In the genomic region with DNA sequence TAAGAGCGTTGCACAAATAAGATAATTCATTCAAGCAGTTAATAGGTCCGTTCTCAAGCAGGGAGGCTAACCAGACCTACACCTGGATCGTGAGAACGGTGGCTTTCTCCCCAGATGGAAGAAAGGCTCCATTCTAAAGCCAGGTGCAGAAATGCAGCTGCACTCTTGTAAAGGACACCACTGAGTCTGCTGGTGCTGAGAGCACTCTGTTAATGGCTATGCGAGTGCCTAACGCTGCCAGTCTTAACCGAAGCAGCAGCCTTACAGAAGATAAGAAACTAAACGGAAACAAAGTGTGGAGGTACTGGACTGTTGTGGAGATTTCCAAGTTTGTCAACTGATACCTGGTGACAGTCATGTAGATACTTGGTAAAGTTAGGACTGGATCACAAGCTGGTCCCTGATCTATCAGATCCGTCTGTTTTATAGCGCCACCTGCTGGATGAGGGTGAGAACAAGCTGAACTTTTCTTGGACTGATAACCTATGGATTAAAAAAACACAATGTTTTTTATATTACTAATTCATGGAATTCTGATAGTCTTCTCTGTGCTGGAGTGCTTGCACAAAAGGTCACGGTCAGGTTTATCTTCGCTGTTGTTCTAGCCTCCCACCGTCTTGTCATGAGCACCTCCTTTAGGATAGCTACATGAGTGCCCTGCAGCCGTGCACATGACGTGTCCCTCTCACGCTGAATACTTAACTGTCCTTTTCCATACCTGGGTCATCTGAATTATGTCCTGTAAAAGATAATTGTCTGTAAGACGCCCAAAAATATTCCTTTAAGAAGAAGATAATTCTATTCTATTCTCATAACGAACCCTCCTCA, we compare ENCODE assay signal across 8 mouse cellular contexts. TPM values are rescaled to one million over a fixed set of nuclear protein-coding genes. Genes with fewer than 3 reads are reported as not detected.
DNase-seq lines count a peak whose midpoint lies in the region; ATAC-seq and TF ChIP-seq lines count a peak whose summit lies in the region.

No protein-coding gene starts in this region.

- TF ChIP-seq POLR2A in CH12.LX (IDR thresholded peaks at IDR 0.05; ENCODE audit: low read depth, low read length), result no peak

- TF ChIP-seq EP300 in CH12.LX (IDR thresholded peaks at IDR 0.05; ENCODE audit: low read length), result no peak; the same call in 1 of the 2 replicates

- H3K36me3 ChIP-seq in CH12.LX (replicated peaks in 1 of 2; ENCODE audit: control insufficient read depth in 1 of 2, insufficient read depth in 1 of 2, low read length in 1 of 2), result peaks cover 0 to 18% of the 10 kb centered on the region in 2 experiments
- H3K36me3 ChIP-seq in forebrain, embryonic 11.5 days (ENCODE audit: control insufficient read depth, insufficient read depth, low read length), result no peaks in the 10 kb centered on the region
- H3K36me3 ChIP-seq in lung, embryonic 16.5 days (ENCODE audit: control insufficient read depth, insufficient read depth, low read length), result no peaks in the 10 kb centered on the region

- H3K4me3 ChIP-seq in CH12.LX (replicated peaks in 1 of 3; ENCODE audit: low read depth in 2 of 3, low read length in 2 of 3, poor library complexity in 1 of 3), result no peak overlapping the region
- H3K4me3 ChIP-seq in forebrain, embryonic 11.5 days (ENCODE audit: low read depth, low read length), result no peak overlapping the region
- no peak overlapping the region for H3K4me3 ChIP-seq in lung, embryonic 16.5 days (ENCODE audit: low read length)

- no peaks in the 10 kb centered on the region for H3K9me3 ChIP-seq in CH12.LX (replicated peaks; ENCODE audit: low read length)
- H3K9me3 ChIP-seq in forebrain, embryonic 11.5 days (ENCODE audit: control insufficient read depth, low read length), result no peaks in the 10 kb centered on the region
- H3K9me3 ChIP-seq in lung, embryonic 16.5 days (ENCODE audit: control insufficient read depth, low read length), result no peaks in the 10 kb centered on the region

- ATAC-seq in forebrain, embryonic 11.5 days (replicated peaks; ENCODE audit: low FRiP score), result peak; percentile 59; the same call in 1 of the 2 replicates
- ATAC-seq in lung, embryonic 16.5 days (ENCODE audit: low read depth), result 0 out of 2 replicates have a peak, but pooled peaks have one; percentile 24

- no peak overlapping the region for H3K9ac ChIP-seq in CH12.LX (ENCODE audit: insufficient read depth, low read depth)
- no peak overlapping the region for H3K9ac ChIP-seq in forebrain, embryonic 11.5 days (ENCODE audit: low read length)
- H3K9ac ChIP-seq in lung, embryonic 16.5 days (ENCODE audit: low read length), result no peak overlapping the region

- H3K27me3 ChIP-seq in CH12.LX (replicated peaks), result no peaks in the 10 kb centered on the region
- no peaks in the 10 kb centered on the region for H3K27me3 ChIP-seq in forebrain, embryonic 11.5 days (ENCODE audit: control insufficient read depth, insufficient read depth, low read length)
- H3K27me3 ChIP-seq in lung, embryonic 16.5 days (ENCODE audit: control insufficient read depth, insufficient read depth, low read depth, low read length), result no peaks in the 10 kb centered on the region

- peak; percentile 80 for DNase-seq in CH12.LX (ENCODE audit: extremely low read depth)
- peak; percentile 81 for DNase-seq in brain, adult 2 months (ENCODE audit: low read depth, low spot score)
- peak; percentile 74 for DNase-seq in forebrain, embryonic 11.5 days (ENCODE audit: low spot score)
- DNase-seq in heart, postnatal 4 days, result peak; percentile 85
- peak; percentile 45 to 79 for DNase-seq in layer of hippocampus, adult 18-20 months (ENCODE audit: low spot score in 2 of 2)
- DNase-seq in retina, adult 2 months (ENCODE audit: low read depth, low spot score), result peak; percentile 50
- peak; percentile 43 to 56 for DNase-seq in thymus, postnatal 36 days

- peak; percentile 89 to 96 for TF ChIP-seq CTCF in CH12.LX (conservative IDR thresholded peaks at IDR 0.05 in 1 of 2, IDR thresholded peaks at IDR 0.05 in 1 of 2; ENCODE audit: low read depth in 2 of 2, low read length in 2 of 2)

- dilution Hi-C loops in CH12.LX (cut with MboI; ENCODE audit: extremely low pct_ligation_motif_present, extremely low pct_unique_long_range_greater_than_20kb, low sequenced_read_pairs), result no loop called here

- no peak overlapping the region for H3K4me2 ChIP-seq in CH12.LX (ENCODE audit: insufficient read depth, low read depth, poor library complexity, severe bottlenecking)
- H3K4me2 ChIP-seq in forebrain, embryonic 11.5 days (ENCODE audit: low read depth, low read length, severe bottlenecking), result no peak overlapping the region
- no peak overlapping the region for H3K4me2 ChIP-seq in lung, embryonic 16.5 days (ENCODE audit: low read depth, low read length)

- peaks cover 8 to 51% of the 10 kb centered on the region in 2 experiments for H3K4me1 ChIP-seq in CH12.LX (ENCODE audit: control insufficient read depth in 1 of 2, insufficient read depth in 2 of 2)
- no peaks in the 10 kb centered on the region for H3K4me1 ChIP-seq in forebrain, embryonic 11.5 days (replicated peaks; ENCODE audit: control insufficient read depth, insufficient read depth, low read length)
- H3K4me1 ChIP-seq in lung, embryonic 16.5 days (replicated peaks; ENCODE audit: control insufficient read depth, insufficient read depth, low read length), result peaks cover 17% of the 10 kb centered on the region

- TF ChIP-seq RAD21 in CH12.LX (IDR thresholded peaks at IDR 0.05; ENCODE audit: low read depth, low read length), result peak; percentile 98

- 55% methylated on average over 18 of the region's 18 CpGs for whole genome bisulfite sequencing in forebrain, embryonic 11.5 days
- 48% methylated on average over 18 of the region's 18 CpGs for WGBS in lung, embryonic 16.5 days

- H3K27ac ChIP-seq in CH12.LX (ENCODE audit: insufficient read depth, low read depth), result no peak overlapping the region
- H3K27ac ChIP-seq in forebrain, embryonic 11.5 days (ENCODE audit: low read depth, low read length), result no peak overlapping the region
- no peak overlapping the region for H3K27ac ChIP-seq in lung, embryonic 16.5 days (ENCODE audit: low read length)

- in situ Hi-C loops in CH12.LX (cut with MboI; ENCODE audit: low pct_ligation_motif_present, low pct_unique_long_range_greater_than_20kb, low sequenced_read_pairs), result loop anchor here (5.0 to 25.0 kb wide), 4 partner anchors 94 to 286 kb away; partner anchors contain the start of gene Tomm70a

- no peaks in the 10 kb centered on the region for H3K79me2 ChIP-seq in CH12.LX (replicated peaks; ENCODE audit: control insufficient read depth, extremely low read depth, insufficient read depth, poor library complexity, severe bottlenecking)

TF ChIP-seq in CH12.LX, 34 proteins besides CTCF, POLR2A, EP300 and RAD21:
- TF ChIP-seq ZNF384 (IDR thresholded peaks at IDR 0.05; ENCODE audit: low read depth, low read length) (peak; percentile 18; the same call in 1 of the 2 replicates), MYC (IDR thresholded peaks at IDR 0.05; ENCODE audit: low read depth, low read length) (0 out of 2 replicates have a peak, but pooled peaks have one; percentile 22), TBP (conservative IDR thresholded peaks at IDR 0.05; ENCODE audit: low read depth, low read length) (no peak), SMC3 (IDR thresholded peaks at IDR 0.05; ENCODE audit: low read depth, low read length) (peak; percentile 98), MAZ (IDR thresholded peaks at IDR 0.05; ENCODE audit: low read depth, low read length) (no peak), ZC3H11A (IDR thresholded peaks at IDR 0.05; ENCODE audit: low read depth, low read length) (peak; percentile 87), BHLHE40 (IDR thresholded peaks at IDR 0.05; ENCODE audit: low read depth, low read length) (0 out of 2 replicates have a peak, but pooled peaks have one; percentile 13), ETS1 (conservative IDR thresholded peaks at IDR 0.05; ENCODE audit: low read depth, low read length) (no peak), IRF4 (IDR thresholded peaks at IDR 0.05; ENCODE audit: low read depth, low read length) (peak; percentile 43; the same call in 1 of the 2 replicates)

RNA-seq across cellular contexts. Expression of gene Filip1l, which starts 45.7 kb away (rescaled TPM):
- total RNA-seq in CH12.LX (2012; rRNA removed), result 2.0 and 2.1 TPM in 2 replicates
- 5.7 and 6.8 TPM in 2 replicates for total RNA-seq in CH12.LX (2014; rRNA removed)
- 17.6 and 17.9 TPM in 2 replicates for polyA plus RNA-seq in CH12.LX (2012; ENCODE audit: insufficient read length, low read depth)
- 8.1 and 10.0 TPM in 2 replicates for polyA plus RNA-seq in forebrain, embryonic 11.5 days (2014; fragmentation: Nextera tagmentation; extraction: Ambion mirVana)
- 10 to 100 TPM; 61.2 to 63.6 TPM for total RNA-seq in heart, postnatal 4 days (2021)
- total RNA-seq in layer of hippocampus, adult 18-20 months (2021), result 1 to 10 TPM; 3.2 to 4.6 TPM
- polyA plus RNA-seq in lung, embryonic 16.5 days (2015; fragmentation: Nextera tagmentation; extraction: Ambion mirVana), result 28.0 and 32.6 TPM in 2 replicates

Comparison
In these comparisons a context has a peak if more than half of its experiments do, and no peak if none do; other contexts are left out.
1. RNA of gene Filip1l, which starts 45.7 kb away (total RNA-seq): 61.2 to 63.6 TPM in heart, postnatal 4 days; 2.0 to 6.8 TPM in CH12.LX and 3.2 to 4.6 TPM in layer of hippocampus, adult 18-20 months; every median in the first group is over 4 times any median in the second.
2. Peak in every context shown above with its lines, with median percentiles within 50 percentile points of each other: DNase-seq.